Mouse (Mus musculus) MEL (cell line): ENCODE results near the gene Kif26b.

ENCODE experiments used
- CTCF ChIP-seq, 3 experiments: IDR thresholded peaks in 2 of 3; conservative IDR thresholded peaks in 1 of 3; 2 replicates each; pipeline ENCODE4 v1.5.1; 2011 to 2012; ENCODE audit warnings: low read length in 3 of 3, low read depth in 2 of 3, mild to moderate bottlenecking in 2 of 3, improper control_type of control experiment in 1 of 3, inconsistent platforms in 1 of 3, mixed read lengths in 1 of 3, moderate library complexity in 1 of 3; ENCODE audit not compliant: control insufficient read depth in 1 of 3, insufficient read depth in 1 of 3, poor library complexity in 1 of 3, severe bottlenecking in 1 of 3
- E2F4 ChIP-seq: IDR thresholded peaks from 2 replicates; pipeline ENCODE4 v1.6.1; 2011; ENCODE audit warnings: low read depth, low read length, improper control_type of control experiment, borderline replicate concordance
- GATA1 ChIP-seq: IDR thresholded peaks from 2 replicates; pipeline ENCODE4 v1.6.1; 2011; ENCODE audit warnings: low read depth, low read length, improper control_type of control experiment
- MAX ChIP-seq: IDR thresholded peaks from 2 replicates; pipeline ENCODE4 v1.6.1; 2011; ENCODE audit warnings: low read length, improper control_type of control experiment
- POLR2A ChIP-seq, 2 experiments: IDR thresholded peaks; 2 replicates each; pipeline ENCODE4 v1.6.1; 2011 to 2012; ENCODE audit warnings: low read length in 2 of 2, mild to moderate bottlenecking in 2 of 2, control low read depth in 1 of 2, improper control_type of control experiment in 1 of 2, low read depth in 1 of 2, moderate library complexity in 1 of 2; ENCODE audit not compliant: control insufficient read depth in 1 of 2, insufficient read depth in 1 of 2, poor library complexity in 1 of 2
- TAL1 ChIP-seq: IDR thresholded peaks from 2 replicates; pipeline ENCODE4 v1.6.1; 2012; ENCODE audit warnings: mild to moderate bottlenecking, inconsistent platforms, low read length, moderate library complexity, mixed read lengths
- TBP ChIP-seq: IDR thresholded peaks from 2 replicates; pipeline ENCODE4 v1.8.0; 2011; ENCODE audit warnings: low read depth, low read length, improper control_type of control experiment
- USF1 ChIP-seq: IDR thresholded peaks from 2 replicates; pipeline ENCODE4 v1.6.1; 2014; ENCODE audit warnings: low read depth, mild to moderate bottlenecking, inconsistent platforms, low read length, improper control_type of control experiment, moderate library complexity

DNA sequence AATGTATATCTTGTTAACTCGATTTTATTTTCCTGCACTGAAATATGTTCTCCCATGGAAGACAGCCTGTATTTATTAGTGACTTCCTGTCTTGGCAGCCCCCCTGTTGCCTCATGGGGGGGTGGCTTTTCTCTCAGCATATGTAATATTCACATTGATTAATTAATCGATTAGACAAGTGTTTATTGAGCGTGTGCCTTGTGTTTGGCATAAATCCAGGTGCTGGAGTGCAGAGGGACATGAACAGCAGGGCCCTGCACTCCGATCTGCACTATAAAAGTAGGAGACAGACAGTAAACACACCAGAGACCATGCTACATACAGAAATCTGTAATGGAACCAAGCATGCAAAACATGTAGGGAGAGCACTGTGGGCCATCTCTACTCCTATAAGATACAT, 236.0 kb downstream of the Kif26b start:
- TF ChIP-seq GATA1: no peak
- no peak for TF ChIP-seq E2F4
- no peak for TF ChIP-seq CTCF (IDR thresholded peaks at IDR 0.05 in 2 of 3, conservative IDR thresholded peaks at IDR 0.05 in 1 of 3; ENCODE audit: control insufficient read depth in 1 of 3, insufficient read depth in 1 of 3, low read depth in 2 of 3, low read length in 3 of 3, poor library complexity in 1 of 3, severe bottlenecking in 1 of 3)
- no peak for TF ChIP-seq TAL1
- no peak for TF ChIP-seq TBP
- TF ChIP-seq MAX: no peak
- no peak for TF ChIP-seq POLR2A (IDR thresholded peaks at IDR 0.05; ENCODE audit: control insufficient read depth in 1 of 2, insufficient read depth in 1 of 2, low read depth in 1 of 2, low read length in 2 of 2, poor library complexity in 1 of 2)
- TF ChIP-seq USF1: no peak
